Mouse (Mus musculus): ENCODE data around the gene Mrpl54.

- TF ChIP-seq CTCF (IDR thresholded peaks at IDR 0.05; ENCODE audit: borderline replicate concordance, extremely low read depth, insufficient read depth, insufficient read length) (peak; percentile 75), POLR2A (IDR thresholded peaks at IDR 0.05; ENCODE audit: borderline replicate concordance, extremely low read depth, insufficient read depth, insufficient read length, poor library complexity, severe bottlenecking) (no peak)
Observed at GRCm38 (mm10) chr10:81240876-81241275, 25.9 kb downstream of the Mrpl54 start.
